ENCODE assay signal across 14 mouse cellular contexts in genomic region chr11:112988900-112989299, GRCm38 (mm10).
DNase-seq lines count a peak whose midpoint lies in the region; ATAC-seq and TF ChIP-seq lines count a peak whose summit lies in the region.
"Had no signal": no experiment of that assay in that cellular context is flagged by ENCODE, and none has a peak within 500 bp of the region (broad histone marks: within the 10 kb centered on the region; RNA-seq: fewer than 3 reads in every experiment).

No protein-coding gene starts in this region.

- TF ChIP-seq CTCF in brain, embryonic 14.5 days (IDR thresholded peaks at IDR 0.05; ENCODE audit: borderline replicate concordance, extremely low read depth, insufficient read depth, insufficient read length) = no peak
- TF ChIP-seq CTCF in hindbrain, postnatal 0 days (IDR thresholded peaks at IDR 0.05; ENCODE audit: low read depth) = no peak

- no peak overlapping the region for H3K4me3 ChIP-seq in hindbrain, embryonic 15.5 days
- no peak overlapping the region for H3K4me3 ChIP-seq in hindbrain, embryonic 12.5 days
- H3K4me3 ChIP-seq in lung, embryonic 16.5 days (ENCODE audit: low read length) = no peak overlapping the region
- no peak overlapping the region for H3K4me3 ChIP-seq in hindbrain, postnatal 0 days (ENCODE audit: low read length)
- H3K4me3 ChIP-seq in heart, embryonic 12.5 days = no peak overlapping the region
- H3K4me3 ChIP-seq: embryonic facial prominence, embryonic 13.5 days; heart, adult 2 months; stomach, embryonic 15.5 days had no signal

- peaks cover 26% of the 10 kb centered on the region for H3K4me1 ChIP-seq in hindbrain, embryonic 15.5 days (replicated peaks)
- peaks cover 36% of the 10 kb centered on the region for H3K4me1 ChIP-seq in hindbrain, embryonic 12.5 days
- peaks cover 46% of the 10 kb centered on the region for H3K4me1 ChIP-seq in lung, embryonic 16.5 days (replicated peaks; ENCODE audit: control insufficient read depth, insufficient read depth, low read length)
- H3K4me1 ChIP-seq in hindbrain, postnatal 0 days (ENCODE audit: insufficient read depth, low read length) = peaks cover 30% of the 10 kb centered on the region
- peaks cover 30% of the 10 kb centered on the region for H3K4me1 ChIP-seq in heart, embryonic 12.5 days (replicated peaks)

- peak; percentile 49; the same call in 1 of the 2 replicates for ATAC-seq in hindbrain, embryonic 15.5 days (ENCODE audit: low FRiP score, low read depth)
- no peak for ATAC-seq in hindbrain, embryonic 12.5 days (ENCODE audit: low FRiP score)
- no peak for ATAC-seq in lung, embryonic 16.5 days (ENCODE audit: low read depth)
- ATAC-seq in hindbrain, postnatal 0 days = peak; percentile 72
- ATAC-seq in heart, embryonic 12.5 days (ENCODE audit: insufficient number of reproducible peaks, low FRiP score) = no peak

- no peak overlapping the region for H3K9ac ChIP-seq in hindbrain, embryonic 15.5 days
- no peak overlapping the region for H3K9ac ChIP-seq in hindbrain, embryonic 12.5 days
- H3K9ac ChIP-seq in lung, embryonic 16.5 days (ENCODE audit: low read length) = no peak overlapping the region
- H3K9ac ChIP-seq in hindbrain, postnatal 0 days (replicated peaks; ENCODE audit: low read length) = no peak overlapping the region
- no peak overlapping the region for H3K9ac ChIP-seq in heart, embryonic 12.5 days
- H3K9ac ChIP-seq: embryonic facial prominence, embryonic 13.5 days; stomach, embryonic 15.5 days had no signal

- no peak overlapping the region for H3K27ac ChIP-seq in hindbrain, embryonic 15.5 days (replicated peaks)
- H3K27ac ChIP-seq in hindbrain, embryonic 12.5 days = no peak overlapping the region
- H3K27ac ChIP-seq in lung, embryonic 16.5 days (ENCODE audit: low read length) = peak overlapping the region; percentile 79
- H3K27ac ChIP-seq in hindbrain, postnatal 0 days = 0 out of 2 replicates have a peak overlapping the region, but pooled peaks have one; percentile 22
- H3K27ac ChIP-seq in heart, embryonic 12.5 days (ENCODE audit: poor library complexity, severe bottlenecking) = no peak overlapping the region
- H3K27ac ChIP-seq: heart, adult 2 months had no signal

- 46% methylated on average over 1 of the region's 1 CpGs for WGBS in hindbrain, embryonic 15.5 days
- WGBS in hindbrain, embryonic 12.5 days = 73% methylated on average over 1 of the region's 1 CpGs
- WGBS in lung, embryonic 16.5 days = 40% methylated on average over 1 of the region's 1 CpGs
- WGBS in hindbrain, postnatal 0 days = 33% methylated on average over 1 of the region's 1 CpGs
- WGBS in heart, embryonic 12.5 days = 44% methylated on average over 1 of the region's 1 CpGs

- no peak overlapping the region for H3K4me2 ChIP-seq in hindbrain, embryonic 15.5 days
- no peak overlapping the region for H3K4me2 ChIP-seq in hindbrain, embryonic 12.5 days (replicated peaks)
- no peak overlapping the region for H3K4me2 ChIP-seq in lung, embryonic 16.5 days (ENCODE audit: low read depth, low read length)
- H3K4me2 ChIP-seq in hindbrain, postnatal 0 days (ENCODE audit: low read depth, low read length) = no peak overlapping the region
- H3K4me2 ChIP-seq in heart, embryonic 12.5 days = no peak overlapping the region
- H3K4me2 ChIP-seq: embryonic facial prominence, embryonic 13.5 days; stomach, embryonic 15.5 days had no signal

- H3K9me3 ChIP-seq in hindbrain, embryonic 15.5 days = no peaks in the 10 kb centered on the region
- H3K9me3 ChIP-seq in hindbrain, embryonic 12.5 days (replicated peaks) = no peaks in the 10 kb centered on the region
- H3K9me3 ChIP-seq in lung, embryonic 16.5 days (ENCODE audit: control insufficient read depth, low read length) = no peaks in the 10 kb centered on the region
- H3K9me3 ChIP-seq in hindbrain, postnatal 0 days (ENCODE audit: low read length) = no peaks in the 10 kb centered on the region
- no peaks in the 10 kb centered on the region for H3K9me3 ChIP-seq in heart, embryonic 12.5 days (replicated peaks)
- H3K9me3 ChIP-seq: embryonic facial prominence, embryonic 13.5 days; stomach, embryonic 15.5 days had no signal

- no peaks in the 10 kb centered on the region for H3K27me3 ChIP-seq in hindbrain, embryonic 15.5 days
- no peaks in the 10 kb centered on the region; the same call in 1 of the 2 replicates for H3K27me3 ChIP-seq in hindbrain, embryonic 12.5 days
- no peaks in the 10 kb centered on the region for H3K27me3 ChIP-seq in lung, embryonic 16.5 days (ENCODE audit: control insufficient read depth, insufficient read depth, low read depth, low read length)
- H3K27me3 ChIP-seq in hindbrain, postnatal 0 days (ENCODE audit: insufficient read depth, low read length) = no peaks in the 10 kb centered on the region
- peaks cover 37% of the 10 kb centered on the region for H3K27me3 ChIP-seq in heart, embryonic 12.5 days (replicated peaks)
- H3K27me3 ChIP-seq: embryonic facial prominence, embryonic 13.5 days; stomach, embryonic 15.5 days had no signal

- TF ChIP-seq POLR2A in brain, embryonic 14.5 days (IDR thresholded peaks at IDR 0.05; ENCODE audit: borderline replicate concordance, extremely low read depth, insufficient read depth, insufficient read length, poor library complexity, severe bottlenecking) = no peak

- H3K36me3 ChIP-seq in hindbrain, embryonic 15.5 days = no peaks in the 10 kb centered on the region
- H3K36me3 ChIP-seq in hindbrain, embryonic 12.5 days = no peaks in the 10 kb centered on the region
- no peaks in the 10 kb centered on the region for H3K36me3 ChIP-seq in lung, embryonic 16.5 days (ENCODE audit: control insufficient read depth, insufficient read depth, low read length)
- H3K36me3 ChIP-seq in hindbrain, postnatal 0 days (ENCODE audit: insufficient read depth, low read length) = no peaks in the 10 kb centered on the region
- no peaks in the 10 kb centered on the region for H3K36me3 ChIP-seq in heart, embryonic 12.5 days
- H3K36me3 ChIP-seq: embryonic facial prominence, embryonic 13.5 days; stomach, embryonic 15.5 days had no signal

- DNase-seq in lung, adult 18-20 months = no peak
- peak; percentile 70 for DNase-seq in brain, embryonic 14.5 days (ENCODE audit: low read depth)
- peak; percentile 58 for DNase-seq in hindbrain, postnatal 0 days (ENCODE audit: low spot score)
- DNase-seq: cerebellum, postnatal 36 days; heart, adult 2 months; heart, postnatal 36 days; lung, postnatal 36 days; thymus, postnatal 25 days had no signal

Comparison
In these comparisons a context has a peak if more than half of its experiments do, and no peak if none do; other contexts are left out.
1. ATAC-seq: peak in hindbrain, embryonic 15.5 days (single experiment) and hindbrain, postnatal 0 days (single experiment); none in hindbrain, embryonic 12.5 days (single experiment), lung, embryonic 16.5 days (single experiment) and heart, embryonic 12.5 days (single experiment).
2. H3K27ac ChIP-seq: peak in lung, embryonic 16.5 days (single experiment) and hindbrain, postnatal 0 days (single experiment); none in hindbrain, embryonic 15.5 days (single experiment), hindbrain, embryonic 12.5 days (single experiment) and heart, embryonic 12.5 days (single experiment).
3. DNase-seq: peak in brain, embryonic 14.5 days (single experiment) and hindbrain, postnatal 0 days (single experiment); none in lung, adult 18-20 months (0 of 2).